11 mouse cellular contexts compared by ENCODE assay signal in genomic region chr3:53043206-53043780, GRCm38 (mm10). TPM values are rescaled to one million over a fixed set of nuclear protein-coding genes. Genes with fewer than 3 reads are reported as not detected.
DNase-seq lines count a peak whose midpoint lies in the region; ATAC-seq and TF ChIP-seq lines count a peak whose summit lies in the region.
"Had no signal": no experiment of that assay in that cellular context is flagged by ENCODE, and none has a peak within 500 bp of the region (broad histone marks: within the 10 kb centered on the region; RNA-seq: fewer than 3 reads in every experiment).

No protein-coding gene starts in this region.

- WGBS in liver, embryonic 11.5 days = 84% methylated on average over 13 of the region's 13 CpGs
- WGBS in liver, embryonic 12.5 days (ENCODE audit: insufficient replicate concordance) = 78% methylated on average over 13 of the region's 13 CpGs
- WGBS in hindbrain, postnatal 0 days = 77% methylated on average over 13 of the region's 13 CpGs
- 79% methylated on average over 13 of the region's 13 CpGs for WGBS in neural tube, embryonic 14.5 days

- peaks cover 33% of the 10 kb centered on the region for H3K27me3 ChIP-seq in liver, embryonic 11.5 days (replicated peaks; ENCODE audit: control insufficient read depth, insufficient read depth, low read length)
- peaks cover 46% of the 10 kb centered on the region for H3K27me3 ChIP-seq in liver, embryonic 12.5 days (replicated peaks)
- no peaks in the 10 kb centered on the region for H3K27me3 ChIP-seq in hindbrain, postnatal 0 days (ENCODE audit: insufficient read depth, low read length)
- no peaks in the 10 kb centered on the region for H3K27me3 ChIP-seq in neural tube, embryonic 14.5 days (ENCODE audit: control insufficient read depth, insufficient read depth, low read length)

- no peak for TF ChIP-seq CTCF in hindbrain, postnatal 0 days (IDR thresholded peaks at IDR 0.05; ENCODE audit: low read depth)

- H3K9me3 ChIP-seq in liver, embryonic 11.5 days (ENCODE audit: control insufficient read depth, low read length) = no peaks in the 10 kb centered on the region
- H3K9me3 ChIP-seq in liver, embryonic 12.5 days (replicated peaks) = no peaks in the 10 kb centered on the region
- no peaks in the 10 kb centered on the region for H3K9me3 ChIP-seq in hindbrain, postnatal 0 days (ENCODE audit: low read length)
- no peaks in the 10 kb centered on the region for H3K9me3 ChIP-seq in neural tube, embryonic 14.5 days (ENCODE audit: control insufficient read depth, low read length)

- ATAC-seq in cerebellum, adult (ENCODE audit: insufficient number of reproducible peaks, low FRiP score, low TSS enrichment) = no peak
- ATAC-seq in liver, embryonic 11.5 days (replicated peaks; ENCODE audit: low FRiP score) = no peak
- no peak for ATAC-seq in liver, embryonic 12.5 days
- no peak for ATAC-seq in hindbrain, postnatal 0 days
- no peak for ATAC-seq in neural tube, embryonic 14.5 days (ENCODE audit: low read depth)

- no peaks in the 10 kb centered on the region for H3K36me3 ChIP-seq in liver, embryonic 11.5 days (ENCODE audit: control insufficient read depth, insufficient read depth, low read length)
- H3K36me3 ChIP-seq in liver, embryonic 12.5 days = no peaks in the 10 kb centered on the region
- no peaks in the 10 kb centered on the region for H3K36me3 ChIP-seq in hindbrain, postnatal 0 days (ENCODE audit: insufficient read depth, low read length)
- H3K36me3 ChIP-seq in neural tube, embryonic 14.5 days (ENCODE audit: control insufficient read depth, insufficient read depth, low read length) = no peaks in the 10 kb centered on the region

- DNase-seq in cerebellum, adult 18-20 months = peak; percentile 60 to 68
- no peak for DNase-seq in liver, embryonic 11.5 days (ENCODE audit: low spot score)
- no peak for DNase-seq in hindbrain, postnatal 0 days (ENCODE audit: low spot score)
- no peak for DNase-seq in adrenal gland, postnatal 10 days
- DNase-seq in retina, postnatal 1 day = no peak
- DNase-seq: liver; thymus, postnatal 4 days had no signal

- no peak overlapping the region for H3K9ac ChIP-seq in liver, embryonic 11.5 days (ENCODE audit: low read depth, low read length)
- H3K9ac ChIP-seq in liver, embryonic 12.5 days = no peak overlapping the region
- no peak overlapping the region for H3K9ac ChIP-seq in hindbrain, postnatal 0 days (replicated peaks; ENCODE audit: low read length)
- no peak overlapping the region for H3K9ac ChIP-seq in neural tube, embryonic 14.5 days (replicated peaks; ENCODE audit: low read depth, low read length)

- no peak overlapping the region for H3K27ac ChIP-seq in liver, embryonic 11.5 days (ENCODE audit: low read depth, low read length)
- no peak overlapping the region for H3K27ac ChIP-seq in liver, embryonic 12.5 days
- no peak overlapping the region for H3K27ac ChIP-seq in hindbrain, postnatal 0 days
- H3K27ac ChIP-seq in neural tube, embryonic 14.5 days (ENCODE audit: low read depth, low read length) = no peak overlapping the region

- no peaks in the 10 kb centered on the region for H3K4me1 ChIP-seq in liver, embryonic 11.5 days (replicated peaks; ENCODE audit: control insufficient read depth, insufficient read depth, low read length)
- peaks cover 3% of the 10 kb centered on the region for H3K4me1 ChIP-seq in liver, embryonic 12.5 days
- no peaks in the 10 kb centered on the region for H3K4me1 ChIP-seq in hindbrain, postnatal 0 days (ENCODE audit: insufficient read depth, low read length)
- H3K4me1 ChIP-seq in neural tube, embryonic 14.5 days (ENCODE audit: control insufficient read depth, insufficient read depth, low read length) = 0 out of 2 replicates have a peak, but pooled peaks cover 3% of the 10 kb centered on the region

- no peak overlapping the region for H3K4me3 ChIP-seq in liver, embryonic 11.5 days (ENCODE audit: low read depth, low read length)
- no peak overlapping the region for H3K4me3 ChIP-seq in liver, embryonic 12.5 days
- peak overlapping the region; percentile 71 for H3K4me3 ChIP-seq in hindbrain, postnatal 0 days (ENCODE audit: low read length)
- peak overlapping the region; percentile 55; the same call in 1 of the 2 replicates for H3K4me3 ChIP-seq in neural tube, embryonic 14.5 days (ENCODE audit: low read depth, low read length)

- H3K4me2 ChIP-seq in liver, embryonic 11.5 days = peak overlapping the region; percentile 12; the same call in 1 of the 2 replicates
- H3K4me2 ChIP-seq in liver, embryonic 12.5 days = no peak overlapping the region
- peak overlapping the region; percentile 84 for H3K4me2 ChIP-seq in hindbrain, postnatal 0 days (ENCODE audit: low read depth, low read length)
- peak overlapping the region; percentile 56 for H3K4me2 ChIP-seq in neural tube, embryonic 14.5 days (ENCODE audit: low read depth, low read length)

RNA-seq across cellular contexts. Expression of gene Lhfp, which starts 2.0 kb away (rescaled TPM):
- polyA plus RNA-seq in liver, embryonic 11.5 days (2014; fragmentation: Nextera tagmentation; extraction: Ambion mirVana) = 12.9 and 13.1 TPM in 2 replicates
- polyA plus RNA-seq in liver, embryonic 12.5 days (2016; fragmentation: Nextera tagmentation; extraction: Ambion mirVana) = 6.3 and 6.9 TPM in 2 replicates
- total RNA-seq in hindbrain, postnatal 0 days (2014; rRNA removed) = 57.2 and 60.8 TPM in 2 replicates
- polyA plus RNA-seq in hindbrain, postnatal 0 days (2015; fragmentation: Nextera tagmentation; extraction: Ambion mirVana) = 67.9 and 68.0 TPM in 2 replicates
- polyA plus RNA-seq in neural tube, embryonic 14.5 days (2014; fragmentation: Nextera tagmentation; extraction: Ambion mirVana) = 34.9 and 51.0 TPM in 2 replicates
- 10 to 100 TPM; 24.4 to 28.7 TPM for total RNA-seq in adrenal gland, postnatal 10 days (2021)
- total RNA-seq: hematopoietic stem cell, adult 5-6 weeks had no signal

RNA-seq across cellular contexts. Expression of gene Cog6, which starts 26.3 kb away (rescaled TPM):
- 28.7 and 34.3 TPM in 2 replicates for polyA plus RNA-seq in liver, embryonic 11.5 days (2014; fragmentation: Nextera tagmentation; extraction: Ambion mirVana)
- 19.2 and 21.5 TPM in 2 replicates for polyA plus RNA-seq in liver, embryonic 12.5 days (2016; fragmentation: Nextera tagmentation; extraction: Ambion mirVana)
- total RNA-seq in hindbrain, postnatal 0 days (2014; rRNA removed) = 23.6 and 28.0 TPM in 2 replicates
- polyA plus RNA-seq in hindbrain, postnatal 0 days (2015; fragmentation: Nextera tagmentation; extraction: Ambion mirVana) = 24.8 and 27.6 TPM in 2 replicates
- polyA plus RNA-seq in neural tube, embryonic 14.5 days (2014; fragmentation: Nextera tagmentation; extraction: Ambion mirVana) = 57.7 and 62.4 TPM in 2 replicates
- 10 to 100 TPM; 33.8 to 40.6 TPM for total RNA-seq in adrenal gland, postnatal 10 days (2021)

Comparison
In these comparisons a context has a peak if more than half of its experiments do, and no peak if none do; other contexts are left out.
1. DNase-seq: peak in cerebellum, adult 18-20 months (2 of 2); none in liver, embryonic 11.5 days (single experiment), hindbrain, postnatal 0 days (single experiment), adrenal gland, postnatal 10 days (single experiment) and retina, postnatal 1 day (single experiment).
2. H3K4me3 ChIP-seq: peak in hindbrain, postnatal 0 days (single experiment) and neural tube, embryonic 14.5 days (single experiment); none in liver, embryonic 11.5 days (single experiment) and liver, embryonic 12.5 days (single experiment).